Mouse (Mus musculus) retina, postnatal 7 days (tissue): Measurements from ENCODE around the gene Amdhd1.
"Not testable (repeated sequence)": the region's sequence is repeated elsewhere in the genome, so short reads cannot be mapped to it uniquely, and the experiment has no call there.

Experiments
- DNase-seq: peaks from one replicate; pipeline ENCODE4 v3.0.0-alpha.2; 2012; ENCODE audit warnings: low read depth, low spot score

Amdhd1 gene

GRCm38 (mm10) chr10:93539775-93540430 lies at the start of gene Amdhd1:
Gene Amdhd1 (minus strand): TSS chr10:93540033.
- DNase-seq = peak; percentile 64

- DNase-seq = peak; percentile 96
Observed at GRCm38 (mm10) chr10:93589281-93589848, 49.5 kb upstream of the Amdhd1 start, which contains the start of gene Snrpf. Gene Snrpf (minus strand): TSS chr10:93589706.

GRCm38 (mm10) chr10:93588796-93589195 lies 49.0 kb upstream of the Amdhd1 start:
- no peak for DNase-seq

GRCm38 (mm10) chr10:93577271-93577886 lies 37.5 kb upstream of the Amdhd1 start:
- DNase-seq = peak; percentile 66

GRCm38 (mm10) chr10:93575960-93576359 lies 36.1 kb upstream of the Amdhd1 start:
- DNase-seq = no peak

- no peak for DNase-seq
Observed at GRCm38 (mm10) chr10:93574966-93575365, 35.1 kb upstream of the Amdhd1 start.

GRCm38 (mm10) chr10:93572209-93572608 lies 32.4 kb upstream of the Amdhd1 start:
- no peak for DNase-seq

GRCm38 (mm10) chr10:93568671-93569070 lies 28.8 kb upstream of the Amdhd1 start:
- no peak for DNase-seq

GRCm38 (mm10) chr10:93567841-93568566 lies 28.2 kb upstream of the Amdhd1 start:
- DNase-seq = no peak

GRCm38 (mm10) chr10:93567066-93567465 lies 27.2 kb upstream of the Amdhd1 start:
- DNase-seq = no peak

GRCm38 (mm10) chr10:93564518-93565090 lies 24.8 kb upstream of the Amdhd1 start:
- no peak for DNase-seq

GRCm38 (mm10) chr10:93559786-93560185 lies 20.0 kb upstream of the Amdhd1 start:
- no peak for DNase-seq

GRCm38 (mm10) chr10:93557971-93558370 lies 18.1 kb upstream of the Amdhd1 start:
- not testable (repeated sequence) for DNase-seq

GRCm38 (mm10) chr10:93552596-93552995 lies 12.8 kb upstream of the Amdhd1 start:
- DNase-seq = no peak

- no peak for DNase-seq
Observed at GRCm38 (mm10) chr10:93549821-93550220, 10.0 kb upstream of the Amdhd1 start.

GRCm38 (mm10) chr10:93548991-93549390 lies 9.2 kb upstream of the Amdhd1 start:
- peak; percentile 66 for DNase-seq

GRCm38 (mm10) chr10:93547741-93548270 lies 8.0 kb upstream of the Amdhd1 start:
- no peak for DNase-seq

- DNase-seq = no peak
Observed at GRCm38 (mm10) chr10:93544172-93544571, 4.3 kb upstream of the Amdhd1 start.

GRCm38 (mm10) chr10:93543176-93543575 lies 3.3 kb upstream of the Amdhd1 start:
- no peak for DNase-seq

- no peak for DNase-seq
Observed at GRCm38 (mm10) chr10:93542356-93542755, 2.5 kb upstream of the Amdhd1 start.

- DNase-seq = no peak
Observed at GRCm38 (mm10) chr10:93541585-93541984, 1.8 kb upstream of the Amdhd1 start.
